Mouse (Mus musculus): ENCODE results near the gene Cpeb4.

- TF ChIP-seq POLR2A (IDR thresholded peaks at IDR 0.05; ENCODE audit: control insufficient read depth, low read depth, low read length) (no peak), CTCF (IDR thresholded peaks at IDR 0.05; ENCODE audit: control insufficient read depth, insufficient read depth, insufficient replicate concordance, low read depth, low read length) (no peak)
Measured at GRCm38 (mm10) chr11:31843834-31844188, 28.2 kb upstream of the Cpeb4 start.
